Mouse (Mus musculus) forebrain, embryonic 13.5 days (tissue): ENCODE measurements around the gene Tmcc3. TPM values are rescaled to one million over a fixed set of nuclear protein-coding genes. Genes with fewer than 3 reads are reported as not detected.
A peak's percentile ranks its signal among the peaks of the same experiment; 100 is the strongest.

Source experiments
- ATAC-seq: fragments of 200-750 bp; cut with Nextera tagmentation; 2 replicates; pipeline ENCODE4 v1.8.0; 2017
- H3K27ac ChIP-seq: fragments of 300-500 bp; sonication (generic); 2 replicates; pipeline ENCODE4 v1.5.1; 2015; ENCODE audit warnings: inconsistent platforms, mild to moderate bottlenecking, moderate library complexity
- H3K27me3 ChIP-seq: fragments of 300-500 bp; sonication (generic); 2 replicates; pipeline ENCODE4 v1.6.1; 2015; ENCODE audit warnings: mild to moderate bottlenecking, inconsistent platforms
- H3K36me3 ChIP-seq: fragments of 300-500 bp; sonication (generic); 2 replicates; pipeline ENCODE4 v1.6.1; 2015; ENCODE audit warnings: mild to moderate bottlenecking, inconsistent platforms; ENCODE audit not compliant: poor library complexity, severe bottlenecking
- H3K4me1 ChIP-seq: fragments of 300-500 bp; sonication (generic); 2 replicates; pipeline ENCODE4 v1.6.1; 2015; ENCODE audit warnings: inconsistent platforms
- H3K4me2 ChIP-seq: fragments of 300-500 bp; sonication (generic); 2 replicates; pipeline ENCODE4 v1.6.1; 2015; ENCODE audit warnings: inconsistent platforms, mild to moderate bottlenecking, moderate library complexity
- H3K4me3 ChIP-seq: fragments of 300-500 bp; sonication (generic); 2 replicates; pipeline ENCODE4 v1.5.1; 2015; ENCODE audit warnings: mild to moderate bottlenecking, inconsistent platforms
- H3K9ac ChIP-seq: fragments of 300-500 bp; sonication (generic); 2 replicates; pipeline ENCODE4 v1.6.1; 2015; ENCODE audit warnings: mild to moderate bottlenecking, inconsistent platforms
- H3K9me3 ChIP-seq: fragments of 300-500 bp; sonication (generic); replicated peaks from 2 replicates; pipeline ENCODE4 v1.6.1; 2016; ENCODE audit warnings: inconsistent platforms
- WGBS: fragments of 180-500 bp; shearing (Covaris S2); methylation state at CpG from one replicate; pipeline ENCODE4 v1.1.7; 2015; 5-methylcytosine and 5-hydroxymethylcytosine counted together
- polyA plus RNA-seq: library from polyadenylated mRNA; unstranded; fragments of >200 nt; fragmentation: Nextera tagmentation; extraction: Ambion mirVana; gene quantifications from 2 replicates; pipeline ENCODE4 v1.2.1, GENCODE M21; 2015

Gene Tmcc3
- polyA plus RNA-seq, 1 experiment from 2014 or later: 3.7 TPM

DNA sequence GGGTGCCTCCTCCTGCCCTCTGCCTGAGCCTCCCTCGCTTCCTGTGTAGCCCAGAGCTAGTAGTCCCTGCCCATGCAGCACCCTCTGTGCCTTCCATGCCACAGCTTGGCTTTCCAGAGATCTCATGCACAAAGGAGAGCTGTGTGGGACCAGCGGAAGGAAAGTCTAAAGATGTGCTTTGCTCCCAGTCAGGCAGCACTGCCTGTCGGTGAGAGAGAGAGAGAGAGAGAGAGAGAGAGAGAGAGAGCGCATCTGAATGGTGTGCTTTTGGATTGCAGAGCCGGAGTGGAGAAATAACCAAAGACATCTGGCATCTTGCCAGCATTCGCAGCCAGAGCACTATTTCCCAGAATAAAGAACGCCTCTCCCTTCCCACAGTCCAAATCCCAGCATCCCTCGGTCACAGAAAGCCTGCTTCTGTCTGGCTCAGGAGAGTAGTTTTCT is 182.7 kb downstream of the Tmcc3 start:
- WGBS: 15% methylated on average over 8 of the region's 8 CpGs

DNA sequence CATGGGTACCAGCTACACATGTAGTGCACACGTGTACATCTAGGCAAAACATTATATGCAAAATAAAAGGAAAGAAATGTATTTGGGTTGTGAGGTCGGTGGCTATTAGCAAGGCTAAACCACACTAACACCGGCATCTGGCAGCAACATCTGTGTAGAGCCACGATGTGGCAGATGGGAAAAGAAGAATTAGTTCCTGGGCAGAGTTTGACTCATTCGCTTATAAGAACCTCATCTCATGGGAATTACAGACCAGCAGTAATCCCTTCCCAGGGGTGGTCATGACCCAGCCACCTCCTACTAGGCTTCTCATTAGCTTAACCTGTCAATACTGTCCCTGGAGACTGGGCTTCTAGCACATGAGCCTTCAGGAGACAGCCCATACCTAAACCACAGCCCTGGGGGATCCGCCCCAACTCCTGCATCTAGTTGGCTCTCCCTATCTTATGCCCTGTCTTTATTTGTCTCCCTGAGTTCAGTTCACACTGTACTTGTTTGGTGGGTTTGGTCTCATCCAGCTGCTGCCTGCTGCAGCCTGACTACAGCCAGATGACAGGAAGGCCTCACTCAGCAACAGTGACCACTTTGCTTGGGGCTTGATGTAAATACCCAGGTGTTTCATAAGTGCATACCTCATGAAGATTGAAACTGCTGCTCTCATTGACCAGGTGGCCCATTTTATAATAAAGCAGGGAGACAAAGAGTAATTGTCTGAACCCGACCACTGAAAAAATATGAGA is 183.9 kb downstream of the Tmcc3 start:
- Histone ChIP-seq H3K9me3 (no peaks in the 10 kb centered on the region), H3K27ac (peak overlapping the region; percentile 76; the same call in 1 of the 2 replicates), H3K36me3 (no peaks in the 10 kb centered on the region), H3K4me1 (peaks cover 41% of the 10 kb centered on the region), H3K9ac (no peak overlapping the region), H3K4me2 (no peak overlapping the region), H3K27me3 (no peaks in the 10 kb centered on the region), H3K4me3 (no peak overlapping the region)
- 86% methylated on average over 7 of the region's 7 CpGs for WGBS
- no peak for ATAC-seq

More for the DNA sequence above, 182.7 kb downstream of the Tmcc3 start:
- H3K27ac ChIP-seq: peak overlapping the region; percentile 76
- H3K9ac ChIP-seq: peak overlapping the region; percentile 50
- peak; percentile 84 for ATAC-seq
- peaks cover 35% of the 10 kb centered on the region for H3K4me1 ChIP-seq
- peak overlapping the region; percentile 39 for H3K4me2 ChIP-seq
- H3K36me3 ChIP-seq: no peaks in the 10 kb centered on the region
- no peaks in the 10 kb centered on the region for H3K9me3 ChIP-seq
- H3K4me3 ChIP-seq: no peak overlapping the region
- no peaks in the 10 kb centered on the region for H3K27me3 ChIP-seq

- Histone ChIP-seq H3K9me3 (no peaks in the 10 kb centered on the region), H3K4me2 (no peak overlapping the region), H3K27ac (peak overlapping the region; percentile 19; the same call in 1 of the 2 replicates), H3K9ac (no peak overlapping the region), H3K4me1 (peaks cover 41% of the 10 kb centered on the region), H3K36me3 (no peaks in the 10 kb centered on the region), H3K4me3 (no peak overlapping the region), H3K27me3 (no peaks in the 10 kb centered on the region)
- 33% methylated on average over 8 of the region's 8 CpGs for WGBS
- ATAC-seq: no peak
Observed at GRCm38 (mm10) chr10:94496826-94497440, 185.2 kb downstream of the Tmcc3 start.

DNA sequence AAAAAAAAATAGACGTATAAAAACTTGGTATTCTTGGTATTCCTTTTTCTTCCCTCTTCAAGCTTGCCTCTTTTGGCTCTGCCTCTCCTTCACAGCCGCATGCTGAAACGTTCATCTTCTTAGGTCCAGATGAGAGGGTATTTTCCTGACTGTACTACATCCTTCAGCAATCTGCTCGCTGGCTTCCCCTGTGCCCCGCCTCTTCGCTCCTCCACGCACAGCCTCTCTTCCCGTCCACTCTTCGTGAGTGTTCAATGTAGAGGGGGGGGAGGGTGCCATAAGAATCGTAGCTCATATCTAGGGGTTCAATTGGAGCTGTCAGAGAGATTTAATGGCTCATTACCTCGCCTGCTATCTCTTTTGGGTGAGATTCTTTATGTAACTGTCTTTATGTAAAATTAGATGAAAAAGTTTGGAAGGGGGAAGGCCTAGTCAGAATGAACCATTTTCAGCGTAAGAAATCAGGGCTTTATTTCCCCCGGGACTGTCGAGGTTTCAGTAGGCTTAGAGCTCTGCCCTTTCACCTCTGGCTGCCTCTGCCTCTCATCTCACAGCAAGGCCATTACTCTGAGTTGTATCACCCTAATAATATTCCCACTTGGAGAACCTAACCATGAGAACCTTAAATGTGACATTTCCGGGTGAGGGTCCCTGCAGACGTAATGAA is 188.6 kb downstream of the Tmcc3 start:
- no peak overlapping the region for H3K27ac ChIP-seq
- H3K4me3 ChIP-seq: no peak overlapping the region
- peaks cover 27% of the 10 kb centered on the region for H3K4me1 ChIP-seq
- H3K36me3 ChIP-seq: no peaks in the 10 kb centered on the region
- no peaks in the 10 kb centered on the region for H3K27me3 ChIP-seq
- H3K9me3 ChIP-seq: no peaks in the 10 kb centered on the region
- H3K9ac ChIP-seq: no peak overlapping the region; the same call in 1 of the 2 replicates
- ATAC-seq: no peak
- no peak overlapping the region for H3K4me2 ChIP-seq
- 36% methylated on average over 16 of the region's 16 CpGs for WGBS

DNA sequence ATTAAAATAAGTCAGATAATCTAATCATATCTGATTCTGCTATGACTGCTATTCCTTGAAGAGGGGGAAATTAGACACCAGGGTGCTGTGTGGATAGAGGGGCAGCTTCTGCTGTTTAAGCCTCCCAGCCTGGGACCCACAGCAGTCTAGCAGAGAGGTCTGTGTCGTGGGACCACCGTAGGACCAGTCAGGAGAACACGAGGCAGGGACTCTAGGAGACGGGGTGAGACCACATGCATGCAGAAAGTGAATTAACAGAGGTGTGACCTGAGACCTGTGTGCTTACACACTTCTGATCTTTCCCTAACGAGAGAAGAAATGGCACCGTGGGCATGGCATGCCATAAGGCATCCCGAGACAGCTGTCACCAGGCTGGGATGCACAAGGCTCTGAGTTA is 189.1 kb downstream of the Tmcc3 start:
- 0 out of 2 replicates have a peak, but pooled peaks have one; percentile 19 for ATAC-seq
- Histone ChIP-seq H3K9ac (no peak overlapping the region; the same call in 1 of the 2 replicates), H3K36me3 (no peaks in the 10 kb centered on the region), H3K27me3 (no peaks in the 10 kb centered on the region), H3K4me2 (no peak overlapping the region), H3K4me1 (peaks cover 23% of the 10 kb centered on the region), H3K4me3 (no peak overlapping the region), H3K27ac (no peak overlapping the region), H3K9me3 (no peaks in the 10 kb centered on the region)
- WGBS: 68% methylated on average over 7 of the region's 7 CpGs

GRCm38 (mm10) chr10:94501796-94502195 is 190.0 kb downstream of the Tmcc3 start:
- no peak overlapping the region for H3K4me2 ChIP-seq
- no peaks in the 10 kb centered on the region for H3K9me3 ChIP-seq
- no peak overlapping the region for H3K27ac ChIP-seq
- no peak overlapping the region for H3K9ac ChIP-seq
- no peaks in the 10 kb centered on the region for H3K36me3 ChIP-seq
- H3K4me3 ChIP-seq: no peak overlapping the region
- H3K27me3 ChIP-seq: no peaks in the 10 kb centered on the region
- H3K4me1 ChIP-seq: peaks cover 14% of the 10 kb centered on the region
- no peak for ATAC-seq
- 83% methylated on average over 10 of the region's 10 CpGs for WGBS

GRCm38 (mm10) chr10:94505248-94505772 is 193.6 kb downstream of the Tmcc3 start:
- 0 out of 2 replicates have a peak, but pooled peaks cover 2% of the 10 kb centered on the region for H3K4me1 ChIP-seq
- no peak overlapping the region for H3K9ac ChIP-seq
- no peaks in the 10 kb centered on the region for H3K36me3 ChIP-seq
- H3K9me3 ChIP-seq: no peaks in the 10 kb centered on the region
- WGBS: 80% methylated on average over 16 of the region's 16 CpGs
- H3K4me2 ChIP-seq: no peak overlapping the region
- ATAC-seq: no peak
- no peak overlapping the region for H3K4me3 ChIP-seq
- H3K27ac ChIP-seq: no peak overlapping the region
- no peaks in the 10 kb centered on the region for H3K27me3 ChIP-seq

DNA sequence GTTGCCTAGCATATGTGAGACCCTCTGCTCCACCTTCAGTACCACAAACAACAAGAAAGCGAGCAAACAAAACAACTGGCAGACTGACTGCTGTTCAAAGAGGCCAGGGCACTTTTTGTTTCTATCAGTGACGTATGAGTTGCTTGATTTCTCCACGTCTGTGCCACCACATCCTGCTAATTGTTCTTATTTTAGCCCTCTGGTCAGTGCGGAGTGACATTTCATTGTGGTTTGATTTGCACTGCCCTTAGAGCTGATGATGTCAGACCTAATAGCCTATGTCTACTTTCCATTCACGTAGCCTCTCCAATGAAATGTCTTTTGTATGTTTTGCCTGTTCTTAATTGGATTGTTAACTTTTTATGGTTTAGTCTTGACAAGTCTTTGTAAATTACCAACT is 197.1 kb downstream of the Tmcc3 start:
- Histone ChIP-seq H3K9ac (no peak overlapping the region), H3K36me3 (no peaks in the 10 kb centered on the region), H3K4me3 (no peak overlapping the region), H3K27ac (no peak overlapping the region), H3K27me3 (peaks cover 9% of the 10 kb centered on the region; the same call in 1 of the 2 replicates), H3K4me1 (peaks cover 2% of the 10 kb centered on the region; the same call in 1 of the 2 replicates), H3K9me3 (no peaks in the 10 kb centered on the region), H3K4me2 (no peak overlapping the region)
- no peak for ATAC-seq
- WGBS: 56% methylated on average over 5 of the region's 5 CpGs

- Histone ChIP-seq H3K36me3 (no peaks in the 10 kb centered on the region), H3K4me2 (no peak overlapping the region), H3K9ac (no peak overlapping the region), H3K9me3 (no peaks in the 10 kb centered on the region), H3K4me3 (no peak overlapping the region), H3K4me1 (peaks cover 27% of the 10 kb centered on the region), H3K27ac (no peak overlapping the region), H3K27me3 (peaks cover 29% of the 10 kb centered on the region)
- 91% methylated on average over 1 of the region's 1 CpGs for WGBS
- no peak for ATAC-seq
Observed at GRCm38 (mm10) chr10:94512771-94513170, 201.0 kb downstream of the Tmcc3 start.

DNA sequence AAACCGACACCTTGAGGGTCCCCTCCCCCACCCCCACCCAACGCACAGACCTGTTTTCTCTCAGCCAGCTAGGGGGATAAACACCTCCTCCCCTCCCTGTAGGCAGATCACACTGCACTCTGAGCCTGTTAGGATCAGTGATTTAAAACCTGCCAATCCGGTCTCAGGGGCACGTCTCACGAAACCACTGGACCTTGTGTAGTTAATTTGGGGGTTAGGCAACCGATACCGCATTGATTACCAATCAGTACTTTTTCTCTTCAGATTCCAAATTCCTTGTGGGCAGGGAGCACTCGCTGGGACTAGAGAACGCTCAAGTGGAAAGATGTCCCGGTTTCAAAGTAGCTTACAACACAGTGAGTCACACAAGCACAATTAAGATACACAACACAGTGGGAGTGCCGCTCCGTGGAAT is 202.3 kb downstream of the Tmcc3 start:
- H3K4me1 ChIP-seq: peaks cover 27% of the 10 kb centered on the region
- H3K9me3 ChIP-seq: no peaks in the 10 kb centered on the region
- peak overlapping the region; percentile 96 for H3K4me2 ChIP-seq
- peaks cover 33% of the 10 kb centered on the region for H3K27me3 ChIP-seq
- ATAC-seq: no peak
- H3K27ac ChIP-seq: no peak overlapping the region
- H3K9ac ChIP-seq: peak overlapping the region; percentile 77
- H3K36me3 ChIP-seq: no peaks in the 10 kb centered on the region
- 3% methylated on average over 12 of the region's 12 CpGs for WGBS
- peak overlapping the region; percentile 76 for H3K4me3 ChIP-seq

GRCm38 (mm10) chr10:94514506-94515178 is 202.9 kb downstream of the Tmcc3 start:
- WGBS: under 1% methylated on average over 54 of the region's 71 CpGs
- Histone ChIP-seq H3K4me2 (peak overlapping the region; percentile 96), H3K9ac (peak overlapping the region; percentile 77), H3K27ac (peak overlapping the region; percentile 77; the same call in 1 of the 2 replicates), H3K36me3 (no peaks in the 10 kb centered on the region), H3K27me3 (peaks cover 33% of the 10 kb centered on the region), H3K9me3 (no peaks in the 10 kb centered on the region), H3K4me3 (peak overlapping the region; percentile 76), H3K4me1 (peaks cover 27% of the 10 kb centered on the region)
- peak; percentile 89 for ATAC-seq
